11 mouse cellular contexts compared by ENCODE assay signal in genomic region chr5:122060767-122061333, GRCm38 (mm10). TPM values are rescaled to one million over a fixed set of nuclear protein-coding genes. Genes with fewer than 3 reads are reported as not detected.
DNase-seq lines count a peak whose midpoint lies in the region; ATAC-seq and TF ChIP-seq lines count a peak whose summit lies in the region.
"Had no signal": no experiment of that assay in that cellular context is flagged by ENCODE, and none has a peak within 500 bp of the region (broad histone marks: within the 10 kb centered on the region; RNA-seq: fewer than 3 reads in every experiment).

No protein-coding gene starts in this region.

- H3K27ac ChIP-seq in kidney, embryonic 14.5 days (ENCODE audit: low read depth, low read length), result no peak overlapping the region
- peak overlapping the region; percentile 41; the same call in 1 of the 2 replicates for H3K27ac ChIP-seq in ES-Bruce4 (ENCODE audit: insufficient read depth, low read length)
- H3K27ac ChIP-seq: liver, embryonic 15.5 days had no signal

- H3K27me3 ChIP-seq in kidney, embryonic 14.5 days (ENCODE audit: control insufficient read depth, insufficient read depth, low read length), result no peaks in the 10 kb centered on the region
- no peaks in the 10 kb centered on the region for H3K27me3 ChIP-seq in ES-Bruce4 (ENCODE audit: control insufficient read depth, insufficient read depth, low read length, poor library complexity, severe bottlenecking)
- H3K27me3 ChIP-seq: liver, embryonic 15.5 days had no signal

- no peak for DNase-seq in kidney, adult 8-10 months
- peak; percentile 83 for DNase-seq in embryo, embryonic 10 days (ENCODE audit: low spot score)
- peak; percentile 16 for DNase-seq in lung, postnatal 36 days
- DNase-seq in left cerebral cortex, adult 18-20 months (ENCODE audit: low spot score in 2 of 2), result no peak
- DNase-seq in gastrocnemius, adult 18-20 months (ENCODE audit: low spot score), result no peak
- DNase-seq: adrenal gland, adult 8-10 months had no signal

- no peak overlapping the region for H3K4me3 ChIP-seq in kidney, embryonic 14.5 days (ENCODE audit: low read length)
- peak overlapping the region; percentile 74 for H3K4me3 ChIP-seq in ES-Bruce4 (ENCODE audit: low read depth, low read length)
- H3K4me3 ChIP-seq: liver, embryonic 15.5 days had no signal

- H3K9ac ChIP-seq in kidney, embryonic 14.5 days (ENCODE audit: low read depth, low read length), result no peak overlapping the region
- peak overlapping the region; percentile 35 for H3K9ac ChIP-seq in ES-Bruce4 (ENCODE audit: low read depth, poor library complexity, severe bottlenecking)
- H3K9ac ChIP-seq: liver, embryonic 15.5 days had no signal

- H3K4me1 ChIP-seq in kidney, embryonic 14.5 days (ENCODE audit: control insufficient read depth, insufficient read depth, low read length), result peaks cover 30% of the 10 kb centered on the region
- peaks cover 2% of the 10 kb centered on the region for H3K4me1 ChIP-seq in ES-Bruce4 (ENCODE audit: control insufficient read depth, insufficient read depth, low read length)

- no peak for TF ChIP-seq CTCF in ES-Bruce4 (IDR thresholded peaks at IDR 0.05; ENCODE audit: low read depth, low read length)

- ATAC-seq in kidney, embryonic 14.5 days (ENCODE audit: low FRiP score, low TSS enrichment), result peak; percentile 12; the same call in 1 of the 2 replicates

- H3K36me3 ChIP-seq in kidney, embryonic 14.5 days (ENCODE audit: control insufficient read depth, insufficient read depth, low read length), result no peaks in the 10 kb centered on the region
- H3K36me3 ChIP-seq in ES-Bruce4 (ENCODE audit: control insufficient read depth, insufficient read depth, low read length, poor library complexity, severe bottlenecking), result no peaks in the 10 kb centered on the region
- H3K36me3 ChIP-seq: liver, embryonic 15.5 days had no signal

- 0 out of 2 replicates have a peak overlapping the region, but pooled peaks have one; percentile 3 for H3K4me2 ChIP-seq in kidney, embryonic 14.5 days (replicated peaks; ENCODE audit: low read depth, low read length)
- H3K4me2 ChIP-seq: liver, embryonic 15.5 days had no signal

- H3K9me3 ChIP-seq in kidney, embryonic 14.5 days (ENCODE audit: control insufficient read depth, low read length), result peaks cover 8% of the 10 kb centered on the region
- H3K9me3 ChIP-seq in ES-Bruce4 (replicated peaks; ENCODE audit: control insufficient read depth, insufficient read depth, low read length, poor library complexity, severe bottlenecking), result no peaks in the 10 kb centered on the region
- H3K9me3 ChIP-seq: liver, embryonic 15.5 days had no signal

- TF ChIP-seq POLR2A in ES-Bruce4 (IDR thresholded peaks at IDR 0.05; ENCODE audit: insufficient read depth, low read length), result no peak

- no peak for TF ChIP-seq EP300 in ES-Bruce4 (IDR thresholded peaks at IDR 0.05; ENCODE audit: insufficient read depth, low read depth, low read length)

- WGBS in kidney, embryonic 14.5 days, result 43% methylated on average over 9 of the region's 12 CpGs

RNA-seq across cellular contexts. Expression of gene Cux2, which starts 10.9 kb away (rescaled TPM):
- 12.9 and 15.1 TPM in 2 replicates for polyA plus RNA-seq in kidney, embryonic 14.5 days (2014; fragmentation: Nextera tagmentation; extraction: Ambion mirVana)
- polyA plus RNA-seq in ES-Bruce4 (2011; ENCODE audit: insufficient read depth, insufficient read length, low read depth, missing spikeins), result 2.9 and 3.6 TPM in 2 replicates
- total RNA-seq in left cerebral cortex, adult 18-20 months (2021), result 100 to 1,000 TPM; 192 to 210 TPM
- total RNA-seq in gastrocnemius, adult 18-20 months (2021), result 1 to 10 TPM; 4.4 to 4.7 TPM
- total RNA-seq: common myeloid progenitor, adult 5-6 weeks; hematopoietic stem cell, adult 5-6 weeks had no signal

RNA-seq across cellular contexts. Expression of gene Myl2, which starts 39.9 kb away (rescaled TPM):
- 1.6 TPM in 1 of 2 replicates, not detected in the other for polyA plus RNA-seq in kidney, embryonic 14.5 days (2014; fragmentation: Nextera tagmentation; extraction: Ambion mirVana)
- polyA plus RNA-seq in ES-Bruce4 (2011; ENCODE audit: insufficient read depth, insufficient read length, low read depth, missing spikeins), result not detected in 2 replicates
- 1 to 10 TPM; 1.3 to 2.0 TPM for total RNA-seq in left cerebral cortex, adult 18-20 months (2021)
- total RNA-seq in gastrocnemius, adult 18-20 months (2021), result 1,000 to 10,000 TPM; 1,098 to 1,338 TPM
- total RNA-seq: adrenal gland, adult 8-10 months; common myeloid progenitor, adult 5-6 weeks; hematopoietic stem cell, adult 5-6 weeks had no signal

Comparison
In these comparisons a context has a peak if more than half of its experiments do, and no peak if none do; other contexts are left out.
1. DNase-seq: peak in embryo, embryonic 10 days (single experiment) and lung, postnatal 36 days (single experiment); none in kidney, adult 8-10 months (0 of 2), left cerebral cortex, adult 18-20 months (0 of 2) and gastrocnemius, adult 18-20 months (single experiment).
2. RNA of gene Cux2, which starts 10.9 kb away (total RNA-seq): 192 to 210 TPM in left cerebral cortex, adult 18-20 months; 4.4 to 4.7 TPM in gastrocnemius, adult 18-20 months; every median in the first group is over 10 times any median in the second.
3. RNA of gene Myl2, which starts 39.9 kb away (total RNA-seq): 1,098 to 1,338 TPM in gastrocnemius, adult 18-20 months; 1.3 to 2.0 TPM in left cerebral cortex, adult 18-20 months; every median in the first group is over 100 times any median in the second.